Mouse (Mus musculus) liver, embryonic 16.5 days (tissue): ENCODE results near the gene Tuba1c. TPM values are rescaled to one million over a fixed set of nuclear protein-coding genes. Genes with fewer than 3 reads are reported as not detected.

Experiments
- microRNA-seq: library from miRNA; unstranded; fragments of <30 nt; microRNA quantifications from one replicate; pipeline ENCODE4, GENCODE M21; 2016
- polyA plus RNA-seq: library from polyadenylated mRNA; unstranded; fragments of >200 nt; fragmentation: Nextera tagmentation; extraction: Ambion mirVana; gene quantifications from 2 replicates; pipeline ENCODE4 v1.2.1, GENCODE M21; 2015

The Tuba1c gene
- polyA plus RNA-seq, 1 experiment from 2014 or later, result 260 TPM

Small RNA genes within 50 kb of the gene (microRNA-seq; reads per million reads assigned to microRNA genes)
- gene Mir6960, result 2.2 reads per million

Other genes starting within 250 kb of the Tuba1c start
- not detected in 2 replicates for gene Wnt1, start 240.0 kb upstream of the Tuba1c start, polyA plus RNA-seq
- not detected in 2 replicates for gene Ddn, start 220.4 kb upstream of the Tuba1c start, polyA plus RNA-seq
- 86.8 and 90.6 TPM in 2 replicates for gene Prkag1, start 198.4 kb upstream of the Tuba1c start, polyA plus RNA-seq
- gene Kmt2d, start 158.7 kb upstream of the Tuba1c start, polyA plus RNA-seq, result 3.9 and 4.0 TPM in 2 replicates
- gene Rhebl1, start 135.4 kb upstream of the Tuba1c start, polyA plus RNA-seq, result 2.9 and 3.4 TPM in 2 replicates
- gene Dhh, start 131.4 kb upstream of the Tuba1c start, polyA plus RNA-seq, result 0.11 TPM in 2 replicates
- 4.4 and 4.6 TPM in 2 replicates for gene Lmbr1l, start 111.7 kb upstream of the Tuba1c start, polyA plus RNA-seq
- gene Tuba1b, start 95.3 kb upstream of the Tuba1c start, polyA plus RNA-seq, result 934 and 938 TPM in 2 replicates
- not detected in 2 replicates for gene Gm49450, start 76.3 kb upstream of the Tuba1c start, polyA plus RNA-seq
- gene Tuba1a, start 76.2 kb upstream of the Tuba1c start, polyA plus RNA-seq, result 48.1 and 57.9 TPM in 2 replicates
- 0.86 and 1.1 TPM in 2 replicates for gene Prph, start 25.3 kb downstream of the Tuba1c start, polyA plus RNA-seq
- gene Troap, start 44.7 kb downstream of the Tuba1c start, polyA plus RNA-seq, result 13.3 and 15.2 TPM in 2 replicates
- gene C1ql4, start 57.9 kb downstream of the Tuba1c start, polyA plus RNA-seq, result not detected in 2 replicates
- 18.5 and 19.2 TPM in 2 replicates for gene Dnajc22, start 63.3 kb downstream of the Tuba1c start, polyA plus RNA-seq
- 5.5 and 6.0 TPM in 2 replicates for gene Spats2, start 96.0 kb downstream of the Tuba1c start, polyA plus RNA-seq
- gene Kcnh3, start 195.0 kb downstream of the Tuba1c start, polyA plus RNA-seq, result 0.05 and 0.12 TPM in 2 replicates
- gene Mcrs1, start 222.1 kb downstream of the Tuba1c start, polyA plus RNA-seq, result 35.8 and 38.4 TPM in 2 replicates